Mouse (Mus musculus) embryonic facial prominence, embryonic 14.5 days (tissue): Measurements from ENCODE around the gene Fxyd6. TPM values are rescaled to one million over a fixed set of nuclear protein-coding genes. Genes with fewer than 3 reads are reported as not detected.

Source experiments
- ATAC-seq: fragments of 200-750 bp; cut with Nextera tagmentation; 2 replicates; pipeline ENCODE4 v1.8.0; 2017; ENCODE audit warnings: low read depth, moderate number of reproducible peaks, moderate TSS enrichment
- DNase-seq: peaks from one replicate; pipeline ENCODE4 v3.0.0-alpha.2; 2015; ENCODE audit warnings: low spot score
- H3K27ac ChIP-seq: fragments of 300-500 bp; sonication (generic); replicated peaks from 2 replicates; pipeline ENCODE4 v1.5.1; 2014; ENCODE audit warnings: low read depth, mild to moderate bottlenecking, low read length, moderate library complexity
- H3K27me3 ChIP-seq: fragments of 300-500 bp; sonication (generic); replicated peaks from 2 replicates; pipeline ENCODE4 v1.6.1; 2014; ENCODE audit warnings: low read length; ENCODE audit not compliant: control insufficient read depth, insufficient read depth
- H3K36me3 ChIP-seq: fragments of 300-500 bp; sonication (generic); 2 replicates; pipeline ENCODE4 v1.6.1; 2014; ENCODE audit warnings: low read length, mixed read lengths; ENCODE audit not compliant: control insufficient read depth, insufficient read depth
- H3K4me1 ChIP-seq: fragments of 300-500 bp; sonication (generic); 2 replicates; pipeline ENCODE4 v1.6.1; 2014; ENCODE audit warnings: antibody characterized with exemption, low read length; ENCODE audit not compliant: control insufficient read depth, insufficient read depth
- H3K4me2 ChIP-seq: fragments of 300-500 bp; sonication (generic); 2 replicates; pipeline ENCODE4 v1.6.1; 2014; ENCODE audit warnings: low read depth, mild to moderate bottlenecking, low read length, moderate library complexity, mixed read lengths
- H3K4me3 ChIP-seq: fragments of 300-500 bp; sonication (generic); 2 replicates; pipeline ENCODE4 v1.5.1; 2014; ENCODE audit warnings: low read depth, mild to moderate bottlenecking, low read length
- H3K9ac ChIP-seq: fragments of 300-500 bp; sonication (generic); 2 replicates; pipeline ENCODE4 v1.6.1; 2014; ENCODE audit warnings: low read depth, mild to moderate bottlenecking, low read length, moderate library complexity, mixed read lengths
- H3K9me3 ChIP-seq: fragments of 300-500 bp; sonication (generic); 2 replicates; pipeline ENCODE4 v1.6.1; 2016; ENCODE audit warnings: low read length; ENCODE audit not compliant: control insufficient read depth
- WGBS: fragments of 180-500 bp; shearing (Covaris S2); extraction: QIAGEN DNeasy Blood & Tissue Kit; methylation state at CpG from one replicate; pipeline ENCODE4 v1.1.7; 2014; 5-methylcytosine and 5-hydroxymethylcytosine counted together
- polyA plus RNA-seq: library from polyadenylated mRNA; unstranded; fragments of >200 nt; fragmentation: Nextera tagmentation; extraction: Ambion mirVana; gene quantifications from 2 replicates; pipeline ENCODE4 v1.2.1, GENCODE M21; 2014

The Fxyd6 gene
- polyA plus RNA-seq, 1 experiment from 2014 or later: 56.9 TPM

- 0 out of 2 replicates have a peak, but pooled peaks cover 5% of the 10 kb centered on the region for H3K4me1 ChIP-seq
- no peak overlapping the region for H3K27ac ChIP-seq
Measured at GRCm38 (mm10) chr9:45410614-45411013, 40.6 kb downstream of the Fxyd6 start.

DNA sequence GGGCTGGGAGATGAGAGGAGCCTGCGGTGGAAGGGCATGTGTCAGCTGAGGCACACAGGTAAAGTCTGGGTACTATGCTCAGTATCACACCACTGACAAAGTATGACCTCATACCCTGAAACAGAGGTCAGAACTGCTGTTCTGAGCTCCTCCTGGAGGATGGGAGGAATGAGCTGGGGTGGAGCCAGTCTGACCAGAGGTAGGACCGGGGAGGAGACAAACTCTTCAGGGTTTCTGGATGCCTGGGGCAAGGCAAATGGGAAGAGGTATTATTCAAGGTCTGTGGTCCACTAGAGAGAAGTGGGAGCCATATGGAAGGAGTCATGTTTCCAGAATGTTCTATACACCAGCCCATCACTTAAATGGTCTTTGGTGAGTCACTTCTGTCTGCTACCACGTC is 41.1 kb downstream of the Fxyd6 start:
- no peak overlapping the region for H3K4me2 ChIP-seq
- H3K36me3 ChIP-seq: no peaks in the 10 kb centered on the region
- no peak for DNase-seq
- ATAC-seq: no peak
- WGBS: 77% methylated on average over 3 of the region's 3 CpGs
- no peaks in the 10 kb centered on the region for H3K27me3 ChIP-seq
- no peak overlapping the region for H3K27ac ChIP-seq
- no peak overlapping the region for H3K9ac ChIP-seq
- no peaks in the 10 kb centered on the region for H3K9me3 ChIP-seq
- H3K4me1 ChIP-seq: 0 out of 2 replicates have a peak, but pooled peaks cover 5% of the 10 kb centered on the region
- no peak overlapping the region for H3K4me3 ChIP-seq

More at GRCm38 (mm10) chr9:45410614-45411013, 40.6 kb downstream of the Fxyd6 start:
- Histone ChIP-seq H3K27me3 (no peaks in the 10 kb centered on the region), H3K4me2 (no peak overlapping the region), H3K36me3 (no peaks in the 10 kb centered on the region), H3K9ac (no peak overlapping the region), H3K4me3 (no peak overlapping the region), H3K9me3 (no peaks in the 10 kb centered on the region)
- ATAC-seq: no peak
- WGBS: 82% methylated on average over 2 of the region's 2 CpGs
- no peak for DNase-seq

DNA sequence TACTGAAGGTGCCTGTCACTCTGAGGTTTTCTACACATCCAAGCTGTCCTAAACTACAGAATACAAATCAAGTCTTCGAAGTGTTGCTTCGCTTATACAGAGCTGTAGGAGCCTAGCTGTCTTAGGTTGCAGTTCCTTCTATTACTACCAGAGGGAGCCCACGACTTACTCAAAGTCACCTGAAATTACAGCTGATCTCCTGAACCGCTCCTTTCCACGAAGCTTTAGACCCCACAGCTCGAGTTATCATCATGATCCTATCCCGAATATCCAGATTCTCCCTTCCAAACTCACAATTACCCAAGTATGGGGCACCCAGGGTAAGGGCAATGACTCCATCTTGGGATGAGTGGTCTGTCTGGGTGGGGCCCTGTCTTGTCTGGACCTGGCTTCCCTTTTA is 41.8 kb downstream of the Fxyd6 start:
- ATAC-seq (peak; percentile 54; the same call in 1 of the 2 replicates), DNase-seq (peak; percentile 87)
- H3K9me3 ChIP-seq: no peaks in the 10 kb centered on the region
- H3K4me3 ChIP-seq: peak overlapping the region; percentile 7
- peak overlapping the region; percentile 38 for H3K4me2 ChIP-seq
- no peaks in the 10 kb centered on the region for H3K36me3 ChIP-seq
- H3K9ac ChIP-seq: no peak overlapping the region
- 17% methylated on average over 7 of the region's 7 CpGs for WGBS
- no peak overlapping the region for H3K27ac ChIP-seq
- no peaks in the 10 kb centered on the region for H3K27me3 ChIP-seq
- 0 out of 2 replicates have a peak, but pooled peaks cover 5% of the 10 kb centered on the region for H3K4me1 ChIP-seq

DNA sequence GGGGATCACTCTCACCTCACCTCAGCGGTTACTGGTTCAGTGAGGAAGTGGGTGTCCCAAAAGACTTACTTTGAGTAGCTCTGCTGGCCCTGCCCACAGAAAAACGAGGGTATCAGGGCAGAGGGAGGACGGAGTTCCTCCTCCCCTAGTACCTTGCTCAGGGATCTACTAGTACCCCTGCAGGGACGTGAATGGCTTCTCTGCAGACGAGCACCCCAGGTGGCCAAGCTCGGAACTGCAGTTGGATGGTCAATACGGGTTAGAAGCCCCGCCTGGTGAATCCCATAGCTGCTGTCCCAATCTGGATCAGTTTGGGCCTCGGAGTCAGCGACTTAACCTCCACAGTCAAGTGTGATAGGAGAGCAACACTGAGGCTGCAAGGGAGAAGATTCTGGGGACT is 42.3 kb downstream of the Fxyd6 start:
- H3K4me3 ChIP-seq: peak overlapping the region; percentile 7
- no peak overlapping the region for H3K27ac ChIP-seq
- H3K9ac ChIP-seq: no peak overlapping the region
- DNase-seq (peak; percentile 87), ATAC-seq (peak; percentile 56)
- 5% methylated on average over 10 of the region's 10 CpGs for WGBS
- H3K9me3 ChIP-seq: no peaks in the 10 kb centered on the region
- H3K36me3 ChIP-seq: no peaks in the 10 kb centered on the region
- H3K4me2 ChIP-seq: peak overlapping the region; percentile 38
- 0 out of 2 replicates have a peak, but pooled peaks cover 5% of the 10 kb centered on the region for H3K4me1 ChIP-seq
- no peaks in the 10 kb centered on the region for H3K27me3 ChIP-seq

DNA sequence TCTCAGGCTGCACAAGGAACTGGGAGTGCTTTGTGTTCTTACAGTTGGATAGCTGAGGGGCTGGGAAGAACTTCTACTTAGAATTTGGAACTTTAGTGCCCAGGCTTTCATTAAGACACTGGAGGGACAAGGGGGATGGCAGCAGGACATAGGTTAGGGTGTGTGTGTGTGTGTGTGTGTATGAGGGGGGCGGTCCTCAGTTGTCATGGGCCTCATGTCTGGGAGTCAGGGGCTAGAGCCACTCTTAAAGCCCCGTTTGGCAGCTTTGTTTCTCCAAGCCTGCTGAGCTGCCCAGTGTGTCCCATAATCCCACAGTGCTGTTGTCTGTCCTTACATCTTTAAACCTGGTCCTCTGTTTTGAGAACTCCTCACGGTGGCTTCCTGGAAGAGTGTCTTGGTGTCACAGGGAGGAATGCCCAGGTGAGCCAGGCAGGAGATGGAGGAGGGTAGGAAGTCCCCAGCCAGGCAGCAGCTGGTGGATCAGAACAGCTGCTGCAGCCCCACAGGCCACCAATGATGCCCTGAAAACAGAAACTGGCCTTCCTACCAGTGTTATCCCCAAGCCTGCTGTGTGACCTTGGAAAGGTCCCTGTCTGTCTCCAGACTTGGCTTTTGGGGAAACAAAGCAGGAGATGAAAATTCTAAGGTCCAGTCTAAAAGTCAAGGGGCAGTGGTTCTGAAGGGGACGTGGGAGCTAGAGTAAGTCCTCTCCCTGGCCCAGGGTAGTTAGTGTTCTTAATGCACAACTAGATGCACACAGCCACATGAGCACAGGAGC is 42.9 kb downstream of the Fxyd6 start:
- WGBS: 69% methylated on average over 3 of the region's 4 CpGs
- no peak for ATAC-seq

DNA sequence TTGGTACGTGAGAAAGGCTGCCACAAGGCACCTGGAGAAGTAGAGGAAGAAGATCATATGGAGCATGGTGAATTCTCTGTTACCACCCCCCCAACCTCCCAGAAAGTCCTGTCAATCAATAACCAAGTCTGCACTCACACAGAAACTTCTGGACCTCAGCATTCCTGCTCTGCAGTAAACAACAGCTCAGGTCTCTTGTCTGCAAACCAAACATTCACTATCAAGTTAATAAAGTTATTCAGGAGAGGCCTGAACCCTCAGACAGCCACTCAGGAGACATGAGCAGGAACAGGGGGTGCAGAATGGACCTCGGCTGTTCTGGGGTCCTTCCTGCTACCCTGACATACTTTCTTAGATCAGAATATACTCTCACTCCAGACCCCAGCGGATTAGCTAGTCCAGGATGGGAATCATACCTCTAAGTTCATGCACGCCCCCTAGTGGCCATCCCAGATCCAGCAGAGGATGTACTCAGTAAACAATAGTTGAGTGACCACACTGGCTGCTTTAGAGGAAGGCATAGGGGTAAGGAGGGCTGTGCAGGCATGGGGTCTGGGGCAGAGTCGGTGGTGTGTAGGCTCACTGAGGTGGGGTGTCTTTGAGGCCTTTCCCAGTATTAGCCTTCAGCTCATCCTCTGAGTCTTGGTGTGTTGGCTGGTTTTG is 43.6 kb downstream of the Fxyd6 start:
- Histone ChIP-seq H3K4me2 (no peak overlapping the region), H3K9me3 (no peaks in the 10 kb centered on the region), H3K4me1 (no peaks in the 10 kb centered on the region), H3K27me3 (no peaks in the 10 kb centered on the region), H3K4me3 (no peak overlapping the region), H3K36me3 (no peaks in the 10 kb centered on the region), H3K27ac (no peak overlapping the region), H3K9ac (no peak overlapping the region)
- no peak for DNase-seq
- WGBS: 52% methylated on average over 5 of the region's 5 CpGs
- no peak for ATAC-seq

More for the DNA sequence above, 42.9 kb downstream of the Fxyd6 start:
- Histone ChIP-seq H3K4me3 (no peak overlapping the region), H3K36me3 (no peaks in the 10 kb centered on the region), H3K27ac (no peak overlapping the region), H3K9me3 (no peaks in the 10 kb centered on the region), H3K4me1 (0 out of 2 replicates have a peak, but pooled peaks cover 4% of the 10 kb centered on the region), H3K9ac (no peak overlapping the region), H3K4me2 (no peak overlapping the region), H3K27me3 (no peaks in the 10 kb centered on the region)
- DNase-seq: no peak

GRCm38 (mm10) chr9:45415912-45416311 is 45.9 kb downstream of the Fxyd6 start:
- no peaks in the 10 kb centered on the region for H3K9me3 ChIP-seq
- no peaks in the 10 kb centered on the region for H3K36me3 ChIP-seq
- no peak overlapping the region for H3K4me3 ChIP-seq
- DNase-seq (peak; percentile 8), ATAC-seq (no peak)
- no peak overlapping the region for H3K9ac ChIP-seq
- H3K27me3 ChIP-seq: no peaks in the 10 kb centered on the region
- H3K4me2 ChIP-seq: no peak overlapping the region
- no peaks in the 10 kb centered on the region for H3K4me1 ChIP-seq
- WGBS: 49% methylated on average over 4 of the region's 4 CpGs
- H3K27ac ChIP-seq: no peak overlapping the region

DNA sequence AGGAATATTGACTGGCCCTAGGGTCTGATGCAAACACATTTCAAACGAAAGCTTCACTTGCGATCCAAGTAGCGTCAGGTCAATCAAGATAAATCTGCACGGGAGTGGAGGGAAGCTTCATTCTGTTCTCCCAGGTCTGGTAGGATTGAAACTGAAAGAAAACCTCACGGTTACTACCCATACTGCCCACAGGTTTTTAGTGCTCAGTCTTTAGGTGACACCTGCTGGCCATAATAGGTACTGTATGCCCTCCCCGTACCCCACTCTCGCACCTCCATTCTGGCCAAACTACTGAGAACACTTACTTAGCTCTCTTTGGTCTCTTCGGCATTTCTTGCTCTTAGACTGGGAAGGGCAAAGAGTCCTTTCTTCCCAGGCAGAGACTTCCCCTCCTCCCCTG is 47.3 kb downstream of the Fxyd6 start:
- Histone ChIP-seq H3K9ac (peak overlapping the region; percentile 17; the same call in 1 of the 2 replicates), H3K4me3 (no peak overlapping the region), H3K27ac (no peak overlapping the region), H3K36me3 (no peaks in the 10 kb centered on the region), H3K9me3 (no peaks in the 10 kb centered on the region), H3K4me2 (peak overlapping the region; percentile 40), H3K4me1 (no peaks in the 10 kb centered on the region), H3K27me3 (no peaks in the 10 kb centered on the region)
- WGBS: 27% methylated on average over 8 of the region's 8 CpGs
- DNase-seq (peak; percentile 24), ATAC-seq (peak; percentile 38; the same call in 1 of the 2 replicates)
